Mouse (Mus musculus): ENCODE measurements around the gene Btnl6. TPM values are rescaled to one million over a fixed set of nuclear protein-coding genes. Genes with fewer than 3 reads are reported as not detected.
"Not testable (repeated sequence)": the region's sequence is repeated elsewhere in the genome, so short reads cannot be mapped to it uniquely, and the experiment has no call there.

Gene Btnl6
- polyA plus RNA-seq, 1 experiment from 2014 or later: not detected

DNA sequence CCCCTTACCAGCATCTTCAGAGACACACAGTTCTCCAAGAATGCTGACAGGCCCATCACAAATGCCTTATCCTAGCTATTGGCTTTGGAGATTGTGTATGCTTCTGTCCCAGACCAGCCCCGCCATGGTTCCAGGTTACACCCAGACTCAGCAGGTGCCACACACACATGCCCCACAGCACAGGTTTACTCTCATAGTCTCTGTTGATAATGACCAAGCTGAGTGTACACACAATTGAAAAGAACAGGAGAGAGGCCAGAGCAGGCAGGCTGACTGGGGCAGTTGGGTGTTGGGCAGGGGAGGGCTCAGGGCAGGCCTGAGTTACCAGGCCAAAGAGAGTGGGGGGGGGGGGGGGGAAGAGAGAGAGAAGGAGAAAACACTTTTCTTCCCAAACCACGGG is 40.7 kb downstream of the Btnl6 start:
- DNase-seq (no peak), ATAC-seq (ENCODE audit: insufficient read depth) (no peak)
- H3K4me3 ChIP-seq (ENCODE audit: low read depth, low read length): no peak overlapping the region
- 86% methylated on average over 1 of the region's 2 CpGs for WGBS
- no peaks in the 10 kb centered on the region for H3K27me3 ChIP-seq (ENCODE audit: insufficient read depth, low read length)
- no peak overlapping the region for H3K4me2 ChIP-seq
- H3K27ac ChIP-seq (ENCODE audit: low read depth): no peak overlapping the region
- H3K36me3 ChIP-seq (ENCODE audit: insufficient read depth): no peaks in the 10 kb centered on the region
- no peak overlapping the region for H3K9ac ChIP-seq
- TF ChIP-seq CTCF (IDR thresholded peaks at IDR 0.05; ENCODE audit: low read depth): no peak
- no peaks in the 10 kb centered on the region for H3K9me3 ChIP-seq (ENCODE audit: low read depth, low read length)
- H3K4me1 ChIP-seq (ENCODE audit: insufficient read depth): no peaks in the 10 kb centered on the region

- H3K4me1 ChIP-seq (ENCODE audit: insufficient read depth): no peaks in the 10 kb centered on the region
- H3K9ac ChIP-seq: no peak overlapping the region
- DNase-seq (no peak), ATAC-seq (ENCODE audit: insufficient read depth) (no peak)
- H3K27me3 ChIP-seq (ENCODE audit: insufficient read depth, low read length): no peaks in the 10 kb centered on the region
- no peak overlapping the region for H3K4me2 ChIP-seq
- no peaks in the 10 kb centered on the region for H3K36me3 ChIP-seq (ENCODE audit: insufficient read depth)
- 69% methylated on average over 3 of the region's 3 CpGs for WGBS
- TF ChIP-seq CTCF (IDR thresholded peaks at IDR 0.05; ENCODE audit: low read depth): no peak
- H3K4me3 ChIP-seq (ENCODE audit: low read depth, low read length): no peak overlapping the region
- no peak overlapping the region for H3K27ac ChIP-seq (ENCODE audit: low read depth)
- no peaks in the 10 kb centered on the region for H3K9me3 ChIP-seq (ENCODE audit: low read depth, low read length)
Observed at GRCm38 (mm10) chr17:34475060-34475459, 42.1 kb downstream of the Btnl6 start.

DNA sequence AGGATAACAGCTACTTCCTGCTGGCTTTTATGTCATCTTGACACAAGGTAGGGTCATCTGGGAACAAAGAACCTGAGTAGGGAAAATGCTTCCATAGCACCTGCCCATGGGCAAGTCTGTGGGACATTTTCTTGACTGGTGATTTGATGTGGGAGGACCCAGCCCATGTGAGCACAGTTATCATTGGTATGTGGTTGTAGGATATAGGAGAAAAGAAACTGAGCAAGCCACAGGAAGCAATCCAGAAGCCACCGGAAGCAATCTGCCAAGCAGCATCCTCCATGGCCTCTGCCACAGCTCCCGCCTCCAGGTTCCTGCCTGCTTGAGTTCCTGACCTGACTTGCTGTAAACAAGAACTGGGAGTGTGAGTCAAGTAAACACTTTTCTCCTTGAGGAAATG is 46.7 kb downstream of the Btnl6 start:
- DNase-seq (no peak), ATAC-seq (ENCODE audit: insufficient read depth) (no peak)
- H3K36me3 ChIP-seq (ENCODE audit: insufficient read depth): no peaks in the 10 kb centered on the region
- no peak for TF ChIP-seq CTCF (IDR thresholded peaks at IDR 0.05; ENCODE audit: low read depth)
- H3K4me1 ChIP-seq (ENCODE audit: insufficient read depth): no peaks in the 10 kb centered on the region
- H3K9ac ChIP-seq: no peak overlapping the region
- no peaks in the 10 kb centered on the region for H3K9me3 ChIP-seq (ENCODE audit: low read depth, low read length)
- no peaks in the 10 kb centered on the region for H3K27me3 ChIP-seq (ENCODE audit: insufficient read depth, low read length)
- H3K27ac ChIP-seq (ENCODE audit: low read depth): no peak overlapping the region
- 72% methylated on average over 2 of the region's 2 CpGs for WGBS
- no peak overlapping the region for H3K4me2 ChIP-seq
- H3K4me3 ChIP-seq (ENCODE audit: low read depth, low read length): no peak overlapping the region

DNA sequence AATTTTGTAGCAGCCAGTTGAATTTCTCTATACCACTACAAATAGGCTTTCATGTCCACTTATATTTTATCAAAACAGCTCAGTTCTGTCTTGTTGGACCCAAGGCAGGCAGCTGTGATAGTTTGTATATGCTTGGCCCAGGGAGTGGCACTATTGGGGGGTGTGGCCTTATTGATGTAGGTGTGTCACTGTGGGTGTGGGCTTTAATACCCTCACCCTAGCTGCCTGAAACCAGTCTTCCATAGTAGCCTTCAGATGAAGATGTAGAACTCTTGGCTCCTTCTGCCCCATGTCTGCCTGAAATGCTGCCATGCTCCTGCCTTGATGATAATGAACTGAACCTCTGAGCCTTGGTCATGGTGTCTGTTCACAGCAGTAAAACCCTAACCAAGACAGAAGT is 51.2 kb downstream of the Btnl6 start:
- not testable (repeated sequence) for H3K4me2 ChIP-seq; H3K9me3 ChIP-seq (ENCODE audit: low read depth, low read length); H3K4me1 ChIP-seq (ENCODE audit: insufficient read depth); H3K27me3 ChIP-seq (ENCODE audit: insufficient read depth, low read length); DNase-seq; H3K27ac ChIP-seq (ENCODE audit: low read depth); H3K36me3 ChIP-seq (ENCODE audit: insufficient read depth); H3K9ac ChIP-seq; ATAC-seq (ENCODE audit: insufficient read depth); H3K4me3 ChIP-seq (ENCODE audit: low read depth, low read length)

GRCm38 (mm10) chr17:34459255-34459654 is 57.9 kb downstream of the Btnl6 start:
- no peak for TF ChIP-seq CTCF (IDR thresholded peaks at IDR 0.05; ENCODE audit: low read depth)
- no peaks in the 10 kb centered on the region for H3K9me3 ChIP-seq (ENCODE audit: low read depth, low read length)
- H3K27ac ChIP-seq (ENCODE audit: low read depth): no peak overlapping the region
- no peaks in the 10 kb centered on the region for H3K36me3 ChIP-seq (ENCODE audit: insufficient read depth)
- H3K4me3 ChIP-seq (ENCODE audit: low read depth, low read length): no peak overlapping the region
- no peak for DNase-seq
- H3K4me2 ChIP-seq: no peak overlapping the region
- H3K4me1 ChIP-seq (ENCODE audit: insufficient read depth): 0 out of 2 replicates have a peak, but pooled peaks cover 5% of the 10 kb centered on the region
- H3K27me3 ChIP-seq (ENCODE audit: insufficient read depth, low read length): no peaks in the 10 kb centered on the region
- 75% methylated on average over 3 of the region's 3 CpGs for WGBS
- no peak overlapping the region for H3K9ac ChIP-seq
- ATAC-seq (ENCODE audit: insufficient read depth): no peak

Other genes starting within 250 kb of the Btnl6 start
- 2.0 TPM in 2 replicates for gene H2-Aa, start 229.5 kb downstream of the Btnl6 start, polyA plus RNA-seq (2014; fragmentation: Nextera tagmentation; extraction: Ambion mirVana)
- gene H2-Eb1, start 211.5 kb downstream of the Btnl6 start, polyA plus RNA-seq (2014; fragmentation: Nextera tagmentation; extraction: Ambion mirVana): 2.2 and 2.3 TPM in 2 replicates
- not detected in 2 replicates for gene H2-Eb2, start 191.7 kb downstream of the Btnl6 start, polyA plus RNA-seq (2014; fragmentation: Nextera tagmentation; extraction: Ambion mirVana)
- gene Btnl2, start 162.5 kb downstream of the Btnl6 start, polyA plus RNA-seq (2014; fragmentation: Nextera tagmentation; extraction: Ambion mirVana): 0.07 and 0.20 TPM in 2 replicates
- gene Btnl1, start 140.2 kb downstream of the Btnl6 start, polyA plus RNA-seq (2014; fragmentation: Nextera tagmentation; extraction: Ambion mirVana): not detected in 2 replicates
- 0.54 TPM in 1 of 2 replicates, not detected in the other for gene BC051142, start 118.5 kb downstream of the Btnl6 start, polyA plus RNA-seq (2014; fragmentation: Nextera tagmentation; extraction: Ambion mirVana)
- not detected in 2 replicates for gene Btnl4, start 40.0 kb downstream of the Btnl6 start, polyA plus RNA-seq (2014; fragmentation: Nextera tagmentation; extraction: Ambion mirVana)
- 8.5 and 9.0 TPM in 2 replicates for gene Notch4, start 46.9 kb upstream of the Btnl6 start, polyA plus RNA-seq (2014; fragmentation: Nextera tagmentation; extraction: Ambion mirVana)
- gene Gpsm3, start 72.5 kb upstream of the Btnl6 start, polyA plus RNA-seq (2014; fragmentation: Nextera tagmentation; extraction: Ambion mirVana): 13.6 and 14.5 TPM in 2 replicates
- gene Pbx2, start 73.9 kb upstream of the Btnl6 start, polyA plus RNA-seq (2014; fragmentation: Nextera tagmentation; extraction: Ambion mirVana): 10.1 and 10.4 TPM in 2 replicates
- gene Ager, start 80.5 kb upstream of the Btnl6 start, polyA plus RNA-seq (2014; fragmentation: Nextera tagmentation; extraction: Ambion mirVana): 64.7 and 74.6 TPM in 2 replicates
- gene Rnf5, start 86.3 kb upstream of the Btnl6 start, polyA plus RNA-seq (2014; fragmentation: Nextera tagmentation; extraction: Ambion mirVana): 78.7 and 84.9 TPM in 2 replicates
- gene Agpat1, start 86.9 kb upstream of the Btnl6 start, polyA plus RNA-seq (2014; fragmentation: Nextera tagmentation; extraction: Ambion mirVana): 52.5 and 54.1 TPM in 2 replicates
- 1.5 and 2.1 TPM in 2 replicates for gene Egfl8, start 98.6 kb upstream of the Btnl6 start, polyA plus RNA-seq (2014; fragmentation: Nextera tagmentation; extraction: Ambion mirVana)
- 24.5 and 25.6 TPM in 2 replicates for gene Ppt2, start 111.2 kb upstream of the Btnl6 start, polyA plus RNA-seq (2014; fragmentation: Nextera tagmentation; extraction: Ambion mirVana)
- gene Prrt1, start 112.2 kb upstream of the Btnl6 start, polyA plus RNA-seq (2014; fragmentation: Nextera tagmentation; extraction: Ambion mirVana): 0.14 TPM in 1 of 2 replicates, not detected in the other
- 9.7 and 11.1 TPM in 2 replicates for gene Fkbpl, start 127.4 kb upstream of the Btnl6 start, polyA plus RNA-seq (2014; fragmentation: Nextera tagmentation; extraction: Ambion mirVana)
- 66.5 and 74.8 TPM in 2 replicates for gene Atf6b, start 129.8 kb upstream of the Btnl6 start, polyA plus RNA-seq (2014; fragmentation: Nextera tagmentation; extraction: Ambion mirVana)
- gene Tnxb, start 153.2 kb upstream of the Btnl6 start, polyA plus RNA-seq (2014; fragmentation: Nextera tagmentation; extraction: Ambion mirVana): 0.38 and 0.45 TPM in 2 replicates
- gene C4b, start 226.5 kb upstream of the Btnl6 start, polyA plus RNA-seq (2014; fragmentation: Nextera tagmentation; extraction: Ambion mirVana): not detected in 2 replicates

Measured in lung, embryonic 14.5 days (tissue).